Mouse (Mus musculus): ENCODE measurements around the gene Coro1a. TPM values are rescaled to one million over a fixed set of nuclear protein-coding genes. Genes with fewer than 3 reads are reported as not detected.

The Coro1a gene
- polyA plus RNA-seq, 1 experiment from 2014 or later, result 94.0 TPM

DNA sequence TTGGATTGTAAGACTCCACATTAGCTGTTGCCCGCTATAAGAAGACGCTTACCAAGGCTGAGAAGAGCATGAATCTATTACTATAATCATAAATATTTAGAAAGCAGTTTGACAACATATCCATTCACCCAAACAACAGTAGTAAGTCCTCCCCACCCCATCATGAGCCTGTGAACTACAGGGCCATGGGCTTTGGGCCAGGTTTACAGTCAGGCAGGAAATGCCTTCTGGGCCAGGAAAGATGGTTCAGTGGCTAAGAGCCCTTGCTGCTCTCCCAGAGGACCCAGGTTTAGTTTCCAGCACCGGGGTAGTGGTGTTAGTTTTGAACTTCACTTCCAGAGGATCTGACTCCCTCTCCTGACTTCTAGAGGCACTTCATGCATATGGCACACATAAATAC is 10.0 kb upstream of the Coro1a start:
- H3K9me3 ChIP-seq (ENCODE audit: control insufficient read depth, low read length), result no peaks in the 10 kb centered on the region
- H3K4me3 ChIP-seq (ENCODE audit: low read depth, low read length), result no peak overlapping the region
- H3K4me2 ChIP-seq, result no peak overlapping the region
- H3K27ac ChIP-seq (ENCODE audit: low read depth, low read length), result no peak overlapping the region
- DNase-seq (ENCODE audit: low spot score), result no peak
- no peaks in the 10 kb centered on the region for H3K27me3 ChIP-seq (replicated peaks; ENCODE audit: control insufficient read depth, insufficient read depth, low read length)
- 92% methylated on average over 3 of the region's 3 CpGs for WGBS
- H3K36me3 ChIP-seq (ENCODE audit: control insufficient read depth, insufficient read depth, low read length), result no peaks in the 10 kb centered on the region
- ATAC-seq (replicated peaks; ENCODE audit: low FRiP score), result no peak
- H3K4me1 ChIP-seq (replicated peaks; ENCODE audit: control insufficient read depth, insufficient read depth, low read length), result no peaks in the 10 kb centered on the region
- no peak overlapping the region for H3K9ac ChIP-seq (ENCODE audit: low read depth, low read length)

DNA sequence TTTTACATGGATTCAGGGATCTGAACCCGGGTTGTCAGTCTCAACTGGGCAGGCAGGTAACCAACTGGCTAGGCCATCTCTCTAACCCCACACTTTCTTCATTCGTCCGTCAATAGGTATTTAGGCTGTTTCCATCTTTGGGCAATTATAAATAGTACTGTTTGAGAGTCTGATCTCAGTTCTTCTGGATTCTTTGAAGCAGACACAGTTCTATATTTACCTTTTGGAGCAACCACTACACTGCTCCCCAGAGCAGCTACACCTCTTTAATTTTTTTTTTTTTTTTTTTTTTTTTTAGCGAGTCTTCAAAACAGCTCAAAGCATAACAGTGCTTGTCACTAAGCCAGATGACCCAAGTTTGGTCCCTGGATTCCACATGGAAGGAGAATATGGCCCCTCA is 8.1 kb upstream of the Coro1a start:
- Histone ChIP-seq H3K4me1 (replicated peaks; ENCODE audit: control insufficient read depth, insufficient read depth, low read length) (no peaks in the 10 kb centered on the region), H3K4me2 (no peak overlapping the region), H3K27ac (ENCODE audit: low read depth, low read length) (no peak overlapping the region), H3K36me3 (ENCODE audit: control insufficient read depth, insufficient read depth, low read length) (no peaks in the 10 kb centered on the region), H3K9ac (ENCODE audit: low read depth, low read length) (no peak overlapping the region), H3K9me3 (ENCODE audit: control insufficient read depth, low read length) (no peaks in the 10 kb centered on the region), H3K27me3 (replicated peaks; ENCODE audit: control insufficient read depth, insufficient read depth, low read length) (no peaks in the 10 kb centered on the region), H3K4me3 (ENCODE audit: low read depth, low read length) (no peak overlapping the region)
- DNase-seq (ENCODE audit: low spot score), result no peak
- ATAC-seq (replicated peaks; ENCODE audit: low FRiP score), result no peak
- 79% methylated on average over 4 of the region's 4 CpGs for WGBS

DNA sequence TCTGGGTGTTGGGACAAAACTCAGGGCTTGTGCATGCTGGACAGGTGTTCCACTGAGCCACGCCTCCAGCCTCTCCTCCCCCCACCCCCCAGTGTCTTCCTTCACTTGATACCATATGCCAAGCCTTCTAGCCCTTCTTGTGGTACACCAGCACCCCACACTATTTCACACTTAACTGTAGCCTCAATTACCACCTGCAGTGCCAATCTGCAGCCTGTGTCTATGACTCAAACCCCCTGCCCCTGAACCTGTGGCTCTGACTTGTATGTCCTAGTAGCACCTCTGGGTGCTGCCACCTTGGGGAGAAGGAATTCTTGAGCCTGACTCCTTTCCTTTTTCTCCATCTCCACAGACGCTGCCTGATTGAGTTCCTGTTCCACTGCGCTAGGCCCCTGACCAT is 4.3 kb upstream of the Coro1a start:
- H3K4me1 ChIP-seq (replicated peaks; ENCODE audit: control insufficient read depth, insufficient read depth, low read length), result peaks cover 4% of the 10 kb centered on the region
- DNase-seq (ENCODE audit: low spot score) (no peak), ATAC-seq (replicated peaks; ENCODE audit: low FRiP score) (no peak)
- H3K9ac ChIP-seq (ENCODE audit: low read depth, low read length), result no peak overlapping the region
- H3K36me3 ChIP-seq (ENCODE audit: control insufficient read depth, insufficient read depth, low read length), result no peaks in the 10 kb centered on the region
- no peak overlapping the region for H3K27ac ChIP-seq (ENCODE audit: low read depth, low read length)
- no peaks in the 10 kb centered on the region for H3K9me3 ChIP-seq (ENCODE audit: control insufficient read depth, low read length)
- 79% methylated on average over 3 of the region's 3 CpGs for WGBS
- H3K4me3 ChIP-seq (ENCODE audit: low read depth, low read length), result no peak overlapping the region
- H3K4me2 ChIP-seq, result no peak overlapping the region
- no peaks in the 10 kb centered on the region for H3K27me3 ChIP-seq (replicated peaks; ENCODE audit: control insufficient read depth, insufficient read depth, low read length)

DNA sequence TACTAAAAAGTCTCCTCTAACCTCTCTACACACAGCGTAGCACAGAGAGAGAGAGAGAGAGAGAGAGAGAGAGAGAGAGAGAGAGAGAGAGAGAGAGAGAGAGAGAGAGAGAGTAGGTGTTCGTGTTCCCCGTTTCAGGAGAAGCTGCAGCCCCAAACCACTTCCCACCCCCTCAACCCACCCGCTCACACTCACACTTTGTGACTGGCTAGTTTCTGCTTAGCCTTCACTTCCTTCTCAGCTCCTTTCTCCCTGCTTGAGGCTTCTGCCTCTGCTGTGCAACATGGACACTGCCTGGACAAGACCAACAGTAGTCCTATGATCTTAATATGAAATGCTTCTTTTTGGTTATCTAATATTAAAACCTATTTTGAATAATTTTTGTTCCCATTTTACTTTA is 2.7 kb upstream of the Coro1a start:
- Histone ChIP-seq H3K4me2 (no peak overlapping the region), H3K27me3 (replicated peaks; ENCODE audit: control insufficient read depth, insufficient read depth, low read length) (no peaks in the 10 kb centered on the region; the same call in 1 of the 2 replicates), H3K36me3 (ENCODE audit: control insufficient read depth, insufficient read depth, low read length) (no peaks in the 10 kb centered on the region), H3K4me1 (replicated peaks; ENCODE audit: control insufficient read depth, insufficient read depth, low read length) (peaks cover 4% of the 10 kb centered on the region), H3K27ac (ENCODE audit: low read depth, low read length) (no peak overlapping the region), H3K4me3 (ENCODE audit: low read depth, low read length) (no peak overlapping the region), H3K9me3 (ENCODE audit: control insufficient read depth, low read length) (no peaks in the 10 kb centered on the region), H3K9ac (ENCODE audit: low read depth, low read length) (no peak overlapping the region)
- DNase-seq (ENCODE audit: low spot score) (no peak), ATAC-seq (replicated peaks; ENCODE audit: low FRiP score) (no peak)
- WGBS, result 55% methylated on average over 4 of the region's 4 CpGs

DNA sequence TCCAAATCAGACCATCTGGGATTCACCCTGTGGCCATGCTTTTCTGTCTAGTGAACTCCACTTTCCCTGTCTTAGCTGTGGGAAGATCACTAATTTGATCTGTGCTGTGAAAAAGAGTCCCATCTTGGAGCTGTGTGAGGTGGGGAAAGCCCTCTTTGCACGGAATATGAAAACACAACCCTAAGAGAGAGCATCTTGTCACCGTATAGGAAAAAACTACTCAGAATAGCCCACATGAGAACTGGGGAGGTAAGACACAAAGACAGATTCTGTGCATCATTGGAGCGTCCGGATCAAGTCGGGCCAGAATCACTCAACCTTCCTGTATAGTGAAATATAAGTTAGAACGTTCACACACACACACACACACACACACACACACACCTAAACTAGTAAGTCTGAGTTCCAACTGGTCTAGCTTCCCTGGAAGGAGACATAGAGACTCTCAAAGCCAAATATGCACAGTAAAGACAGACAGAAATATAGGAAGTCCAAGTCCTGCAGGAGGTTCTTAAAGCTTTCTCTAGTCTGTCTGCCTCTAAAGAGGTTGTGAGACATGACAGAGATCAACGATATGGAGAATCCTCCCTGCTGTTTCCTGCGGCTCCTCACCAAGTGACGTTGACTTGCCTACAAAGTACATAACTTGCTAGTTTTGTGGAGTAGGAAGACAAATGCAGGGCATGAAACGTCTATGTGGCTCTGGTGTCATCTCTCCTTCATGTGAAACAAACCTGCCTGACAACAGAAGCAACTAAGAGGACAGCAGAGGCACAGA is 777 bp upstream of the Coro1a start:
- Histone ChIP-seq H3K36me3 (ENCODE audit: control insufficient read depth, insufficient read depth, low read length) (no peaks in the 10 kb centered on the region), H3K4me1 (replicated peaks; ENCODE audit: control insufficient read depth, insufficient read depth, low read length) (peaks cover 10% of the 10 kb centered on the region), H3K9ac (ENCODE audit: low read depth, low read length) (no peak overlapping the region), H3K4me2 (no peak overlapping the region), H3K9me3 (ENCODE audit: control insufficient read depth, low read length) (no peaks in the 10 kb centered on the region), H3K4me3 (ENCODE audit: low read depth, low read length) (no peak overlapping the region), H3K27me3 (replicated peaks; ENCODE audit: control insufficient read depth, insufficient read depth, low read length) (peaks cover 6% of the 10 kb centered on the region; the same call in 1 of the 2 replicates), H3K27ac (ENCODE audit: low read depth, low read length) (no peak overlapping the region)
- DNase-seq (ENCODE audit: low spot score) (no peak), ATAC-seq (replicated peaks; ENCODE audit: low FRiP score) (no peak)
- WGBS, result 82% methylated on average over 10 of the region's 10 CpGs

DNA sequence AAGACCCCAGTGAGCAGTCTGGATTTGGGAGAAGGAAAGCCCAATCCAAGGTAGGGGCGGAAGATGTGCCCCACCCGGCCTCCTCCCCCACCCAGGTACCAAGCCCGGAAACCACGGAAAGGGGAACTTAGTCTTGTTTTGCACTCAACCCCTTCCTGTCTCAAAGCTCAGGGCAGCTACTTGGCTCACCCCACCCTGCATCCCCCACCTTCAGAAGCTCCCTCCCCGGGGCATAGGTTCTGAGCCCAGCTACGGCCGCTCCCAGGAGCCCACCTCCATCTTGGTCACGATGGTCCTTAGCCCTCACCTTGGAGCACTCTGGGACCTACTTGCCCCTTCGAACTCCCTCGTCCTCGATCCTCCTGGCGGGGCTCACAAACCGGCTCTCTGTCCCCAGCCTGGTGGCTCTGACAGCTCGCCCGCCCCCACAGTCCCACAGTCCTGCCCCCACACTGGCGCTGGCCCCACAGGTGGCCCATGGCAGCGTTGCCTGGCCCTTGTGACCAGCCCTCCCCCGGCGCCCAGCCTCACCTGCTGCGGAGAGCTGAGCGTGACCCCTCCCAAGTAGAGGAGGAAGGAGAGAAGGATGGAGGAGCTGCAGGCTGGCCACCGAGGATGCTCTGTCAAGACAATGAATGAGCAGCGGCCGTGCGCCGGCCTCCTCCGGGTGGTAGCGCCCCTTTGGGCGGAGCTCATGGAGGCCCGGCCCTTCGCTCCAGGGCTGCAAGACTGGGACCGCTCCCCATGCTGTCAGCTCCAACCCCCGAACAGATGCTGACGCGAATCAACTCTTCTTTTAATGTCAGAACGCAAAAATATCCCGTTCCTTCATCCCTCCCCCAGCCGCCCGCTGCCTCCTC is 3.2 kb downstream of the Coro1a start:
- Histone ChIP-seq H3K27me3 (replicated peaks; ENCODE audit: control insufficient read depth, insufficient read depth, low read length) (peaks cover 6% of the 10 kb centered on the region; the same call in 1 of the 2 replicates), H3K36me3 (ENCODE audit: control insufficient read depth, insufficient read depth, low read length) (peaks cover 5% of the 10 kb centered on the region), H3K27ac (ENCODE audit: low read depth, low read length) (peak overlapping the region; percentile 47; the same call in 1 of the 2 replicates), H3K9me3 (ENCODE audit: control insufficient read depth, low read length) (no peaks in the 10 kb centered on the region), H3K4me3 (ENCODE audit: low read depth, low read length) (peak overlapping the region; percentile 50), H3K4me2 (peak overlapping the region; percentile 75), H3K4me1 (replicated peaks; ENCODE audit: control insufficient read depth, insufficient read depth, low read length) (peaks cover 15% of the 10 kb centered on the region), H3K9ac (ENCODE audit: low read depth, low read length) (peak overlapping the region; percentile 32)
- DNase-seq (ENCODE audit: low spot score), result peak; percentile 80
- 3% methylated on average over 39 of the region's 39 CpGs for whole genome bisulfite sequencing
- ATAC-seq (replicated peaks; ENCODE audit: low FRiP score), result peak; percentile 72

DNA sequence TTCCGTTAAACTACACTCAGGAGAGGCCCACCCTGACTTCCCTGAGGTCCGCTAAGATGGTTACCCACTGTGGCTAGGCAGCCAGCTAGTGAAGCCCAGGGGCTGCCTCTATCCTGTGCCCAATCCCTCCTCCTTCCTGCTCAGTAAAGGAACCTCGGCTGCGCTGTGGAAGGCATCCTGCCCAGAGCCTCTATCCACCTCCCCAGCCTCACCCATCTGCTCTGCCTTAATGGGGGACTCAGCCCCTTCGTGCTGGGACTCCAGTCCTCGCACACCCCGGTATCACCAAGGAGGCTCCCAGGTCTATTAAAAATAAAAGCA is 3.9 kb downstream of the Coro1a start:
- H3K9me3 ChIP-seq (ENCODE audit: control insufficient read depth, low read length), result no peaks in the 10 kb centered on the region
- peak overlapping the region; percentile 36; the same call in 1 of the 2 replicates for H3K9ac ChIP-seq (ENCODE audit: low read depth, low read length)
- peaks cover 5% of the 10 kb centered on the region for H3K36me3 ChIP-seq (ENCODE audit: control insufficient read depth, insufficient read depth, low read length)
- H3K4me2 ChIP-seq, result peak overlapping the region; percentile 75
- H3K4me1 ChIP-seq (replicated peaks; ENCODE audit: control insufficient read depth, insufficient read depth, low read length), result peaks cover 15% of the 10 kb centered on the region
- DNase-seq (ENCODE audit: low spot score) (no peak), ATAC-seq (replicated peaks; ENCODE audit: low FRiP score) (no peak)
- WGBS, result 18% methylated on average over 7 of the region's 7 CpGs
- peak overlapping the region; percentile 50 for H3K4me3 ChIP-seq (ENCODE audit: low read depth, low read length)
- peak overlapping the region; percentile 54; the same call in 1 of the 2 replicates for H3K27ac ChIP-seq (ENCODE audit: low read depth, low read length)
- H3K27me3 ChIP-seq (replicated peaks; ENCODE audit: control insufficient read depth, insufficient read depth, low read length), result peaks cover 6% of the 10 kb centered on the region; the same call in 1 of the 2 replicates

DNA sequence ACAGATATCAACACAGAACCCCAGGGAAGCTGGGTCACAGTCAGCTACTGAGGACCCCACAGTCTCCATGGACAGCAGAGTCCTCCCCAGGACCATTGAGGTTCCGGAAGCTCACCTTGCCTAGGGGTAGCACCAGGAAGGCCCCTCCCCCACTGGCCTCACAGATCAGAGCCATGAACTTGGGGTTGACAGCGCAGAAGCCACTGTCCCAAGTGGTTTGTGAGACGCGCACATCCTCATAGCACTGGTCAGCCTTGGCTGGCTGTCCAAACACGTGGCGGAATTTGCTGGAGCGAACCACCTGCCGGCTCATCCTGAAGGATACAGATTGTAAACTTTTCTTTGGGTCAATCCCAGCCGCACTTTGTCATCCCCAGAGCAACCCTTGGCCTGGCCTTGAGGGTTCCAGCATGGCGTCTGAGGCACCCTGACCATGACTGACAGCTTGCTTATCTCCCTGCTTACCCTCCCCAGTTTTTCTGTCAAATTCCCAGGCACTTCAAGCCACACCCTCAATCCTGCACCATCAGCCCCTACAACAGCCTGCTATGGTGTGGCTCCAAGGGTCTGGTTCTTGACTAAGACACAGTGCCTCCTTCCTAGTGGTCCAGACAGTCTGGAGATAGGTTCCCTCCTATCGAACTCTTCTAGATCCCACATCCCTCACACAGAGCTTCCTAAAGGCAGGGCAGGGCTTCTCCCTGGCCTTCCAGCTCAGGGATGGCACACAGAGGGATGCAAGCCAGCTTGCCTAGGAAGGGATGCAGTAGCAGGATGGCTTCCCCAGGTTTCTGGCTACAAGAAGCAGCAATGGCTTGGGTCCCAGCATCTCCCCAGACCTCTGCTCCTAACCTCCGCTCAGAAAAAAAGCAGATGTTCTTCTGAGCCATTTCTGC is 4.5 kb downstream of the Coro1a start:
- H3K4me3 ChIP-seq (ENCODE audit: low read depth, low read length), result peak overlapping the region; percentile 50
- peak overlapping the region; percentile 36; the same call in 1 of the 2 replicates for H3K9ac ChIP-seq (ENCODE audit: low read depth, low read length)
- H3K27ac ChIP-seq (ENCODE audit: low read depth, low read length), result peak overlapping the region; percentile 54; the same call in 1 of the 2 replicates
- WGBS, result 52% methylated on average over 12 of the region's 12 CpGs
- no peaks in the 10 kb centered on the region for H3K9me3 ChIP-seq (ENCODE audit: control insufficient read depth, low read length)
- ATAC-seq (replicated peaks; ENCODE audit: low FRiP score) (no peak), DNase-seq (ENCODE audit: low spot score) (no peak)
- peaks cover 6% of the 10 kb centered on the region; the same call in 1 of the 2 replicates for H3K27me3 ChIP-seq (replicated peaks; ENCODE audit: control insufficient read depth, insufficient read depth, low read length)
- H3K4me1 ChIP-seq (replicated peaks; ENCODE audit: control insufficient read depth, insufficient read depth, low read length), result peaks cover 15% of the 10 kb centered on the region
- H3K4me2 ChIP-seq, result peak overlapping the region; percentile 75
- peaks cover 5% of the 10 kb centered on the region for H3K36me3 ChIP-seq (ENCODE audit: control insufficient read depth, insufficient read depth, low read length)

Data from liver, embryonic 11.5 days (tissue).